Mouse (Mus musculus): ENCODE results near the gene Mipep. TPM values are rescaled to one million over a fixed set of nuclear protein-coding genes. Genes with fewer than 3 reads are reported as not detected.

Gene Mipep
- polyA plus RNA-seq, 1 experiment = 18.5 TPM

GRCm38 (mm10) chr14:60741033-60741432 lies 43.3 kb upstream of the Mipep start:
- no peak overlapping the region for H3K27ac ChIP-seq (ENCODE audit: insufficient read depth, low read length)
- no peak for TF ChIP-seq POLR2A (IDR thresholded peaks at IDR 0.05; ENCODE audit: extremely low read depth, insufficient read depth, low read length)
- TF ChIP-seq CTCF (IDR thresholded peaks at IDR 0.05; ENCODE audit: extremely low read depth, insufficient read depth, low read length) = no peak
- no peak overlapping the region for H3K4me3 ChIP-seq (ENCODE audit: insufficient read depth, low read length)
- H3K4me1 ChIP-seq (ENCODE audit: control insufficient read depth, insufficient read depth, low read length) = no peaks in the 10 kb centered on the region; the same call in 1 of the 2 replicates

- no peaks in the 10 kb centered on the region; the same call in 1 of the 2 replicates for H3K4me1 ChIP-seq (ENCODE audit: control insufficient read depth, insufficient read depth, low read length)
- TF ChIP-seq CTCF (IDR thresholded peaks at IDR 0.05; ENCODE audit: extremely low read depth, insufficient read depth, low read length) = no peak
- TF ChIP-seq POLR2A (IDR thresholded peaks at IDR 0.05; ENCODE audit: extremely low read depth, insufficient read depth, low read length) = no peak
- no peak overlapping the region for H3K4me3 ChIP-seq (ENCODE audit: insufficient read depth, low read length)
- no peak overlapping the region for H3K27ac ChIP-seq (ENCODE audit: insufficient read depth, low read length)
These were observed 42.8 kb upstream of the Mipep start for GRCm38 (mm10) chr14:60741490-60741981.

GRCm38 (mm10) chr14:60743681-60744080 lies 40.7 kb upstream of the Mipep start:
- no peak overlapping the region for H3K27ac ChIP-seq (ENCODE audit: insufficient read depth, low read length)
- no peaks in the 10 kb centered on the region for H3K4me1 ChIP-seq (ENCODE audit: control insufficient read depth, insufficient read depth, low read length)
- TF ChIP-seq POLR2A (IDR thresholded peaks at IDR 0.05; ENCODE audit: extremely low read depth, insufficient read depth, low read length) (no peak), CTCF (IDR thresholded peaks at IDR 0.05; ENCODE audit: extremely low read depth, insufficient read depth, low read length) (no peak)
- no peak overlapping the region for H3K4me3 ChIP-seq (ENCODE audit: insufficient read depth, low read length)

- H3K4me3 ChIP-seq (ENCODE audit: insufficient read depth, low read length) = no peak overlapping the region
- no peaks in the 10 kb centered on the region for H3K4me1 ChIP-seq (ENCODE audit: control insufficient read depth, insufficient read depth, low read length)
- TF ChIP-seq CTCF (IDR thresholded peaks at IDR 0.05; ENCODE audit: extremely low read depth, insufficient read depth, low read length) (no peak), POLR2A (IDR thresholded peaks at IDR 0.05; ENCODE audit: extremely low read depth, insufficient read depth, low read length) (no peak)
- no peak overlapping the region for H3K27ac ChIP-seq (ENCODE audit: insufficient read depth, low read length)
These were observed 39.2 kb upstream of the Mipep start for GRCm38 (mm10) chr14:60745201-60745600.

- H3K4me3 ChIP-seq (ENCODE audit: insufficient read depth, low read length) = no peak overlapping the region
- TF ChIP-seq POLR2A (IDR thresholded peaks at IDR 0.05; ENCODE audit: extremely low read depth, insufficient read depth, low read length) (no peak), CTCF (IDR thresholded peaks at IDR 0.05; ENCODE audit: extremely low read depth, insufficient read depth, low read length) (no peak)
- no peak overlapping the region for H3K27ac ChIP-seq (ENCODE audit: insufficient read depth, low read length)
- H3K4me1 ChIP-seq (ENCODE audit: control insufficient read depth, insufficient read depth, low read length) = no peaks in the 10 kb centered on the region
These were observed 38.2 kb upstream of the Mipep start for GRCm38 (mm10) chr14:60746141-60746540.

GRCm38 (mm10) chr14:60747154-60747870 lies 37.1 kb upstream of the Mipep start:
- TF ChIP-seq CTCF (IDR thresholded peaks at IDR 0.05; ENCODE audit: extremely low read depth, insufficient read depth, low read length) (no peak), POLR2A (IDR thresholded peaks at IDR 0.05; ENCODE audit: extremely low read depth, insufficient read depth, low read length) (no peak)
- Histone ChIP-seq H3K27ac (ENCODE audit: insufficient read depth, low read length) (no peak overlapping the region), H3K4me3 (ENCODE audit: insufficient read depth, low read length) (no peak overlapping the region), H3K4me1 (ENCODE audit: control insufficient read depth, insufficient read depth, low read length) (no peaks in the 10 kb centered on the region)

GRCm38 (mm10) chr14:60749880-60750279 lies 34.5 kb upstream of the Mipep start:
- no peak for TF ChIP-seq POLR2A (IDR thresholded peaks at IDR 0.05; ENCODE audit: extremely low read depth, insufficient read depth, low read length)
- no peak for TF ChIP-seq CTCF (IDR thresholded peaks at IDR 0.05; ENCODE audit: extremely low read depth, insufficient read depth, low read length)
- H3K27ac ChIP-seq (ENCODE audit: insufficient read depth, low read length) = no peak overlapping the region
- H3K4me1 ChIP-seq (ENCODE audit: control insufficient read depth, insufficient read depth, low read length) = no peaks in the 10 kb centered on the region
- no peak overlapping the region for H3K4me3 ChIP-seq (ENCODE audit: insufficient read depth, low read length)

GRCm38 (mm10) chr14:60751581-60751980 lies 32.8 kb upstream of the Mipep start:
- TF ChIP-seq POLR2A (IDR thresholded peaks at IDR 0.05; ENCODE audit: extremely low read depth, insufficient read depth, low read length) (no peak), CTCF (IDR thresholded peaks at IDR 0.05; ENCODE audit: extremely low read depth, insufficient read depth, low read length) (no peak)
- Histone ChIP-seq H3K27ac (ENCODE audit: insufficient read depth, low read length) (no peak overlapping the region), H3K4me3 (ENCODE audit: insufficient read depth, low read length) (no peak overlapping the region), H3K4me1 (ENCODE audit: control insufficient read depth, insufficient read depth, low read length) (no peaks in the 10 kb centered on the region)

- no peak overlapping the region for H3K27ac ChIP-seq (ENCODE audit: insufficient read depth, low read length)
- no peak for TF ChIP-seq CTCF (IDR thresholded peaks at IDR 0.05; ENCODE audit: extremely low read depth, insufficient read depth, low read length)
- no peak for TF ChIP-seq POLR2A (IDR thresholded peaks at IDR 0.05; ENCODE audit: extremely low read depth, insufficient read depth, low read length)
- no peaks in the 10 kb centered on the region for H3K4me1 ChIP-seq (ENCODE audit: control insufficient read depth, insufficient read depth, low read length)
- no peak overlapping the region for H3K4me3 ChIP-seq (ENCODE audit: insufficient read depth, low read length)
These were observed 31.2 kb upstream of the Mipep start for GRCm38 (mm10) chr14:60752892-60753800.

All from cortical plate, adult 2 months (tissue).